Mouse (Mus musculus) R1 (cell line): ENCODE measurements around the gene Zbtb7b.

ENCODE experiments used
- DNase-seq: peaks from one replicate; pipeline ENCODE4 v3.0.0-alpha.2; 2018; ENCODE audit warnings: low read depth, low spot score

The Zbtb7b gene

GRCm38 (mm10) chr3:89337062-89337720 lies 57.4 kb downstream of the Zbtb7b start:
- DNase-seq, result peak; percentile 65

- DNase-seq, result peak; percentile 46
Observed at GRCm38 (mm10) chr3:89336529-89336928, 58.0 kb downstream of the Zbtb7b start.

- DNase-seq, result no peak
Observed at GRCm38 (mm10) chr3:89333053-89333452, 61.5 kb downstream of the Zbtb7b start.

GRCm38 (mm10) chr3:89332476-89332875 lies 62.1 kb downstream of the Zbtb7b start:
- DNase-seq, result no peak

GRCm38 (mm10) chr3:89332013-89332412 lies 62.6 kb downstream of the Zbtb7b start:
- no peak for DNase-seq

GRCm38 (mm10) chr3:89331561-89331960 lies 63.0 kb downstream of the Zbtb7b start:
- no peak for DNase-seq

GRCm38 (mm10) chr3:89330948-89331347 lies 63.6 kb downstream of the Zbtb7b start:
- DNase-seq, result peak; percentile 72

GRCm38 (mm10) chr3:89330346-89330745 lies 64.2 kb downstream of the Zbtb7b start:
- no peak for DNase-seq

- DNase-seq, result peak; percentile 61
Observed at GRCm38 (mm10) chr3:89328623-89329022, 66.0 kb downstream of the Zbtb7b start.
